Mouse (Mus musculus) hindbrain, embryonic 10.5 days (tissue): ENCODE data around the gene Raet1e. TPM values are rescaled to one million over a fixed set of nuclear protein-coding genes. Genes with fewer than 3 reads are reported as not detected.
A peak's percentile ranks its signal among the peaks of the same experiment; 100 is the strongest.
"Not testable (repeated sequence)": the region's sequence is repeated elsewhere in the genome, so short reads cannot be mapped to it uniquely, and the experiment has no call there.

Experiments used
- DNase-seq: peaks from one replicate; pipeline ENCODE4 v3.0.0-alpha.2; 2017; ENCODE audit warnings: low spot score
- H3K27ac ChIP-seq: fragments of 300-500 bp; sonication (generic); 2 replicates; pipeline ENCODE4 v1.5.1; 2016; ENCODE audit warnings: mild to moderate bottlenecking, moderate library complexity
- H3K27me3 ChIP-seq: fragments of 300-500 bp; sonication (generic); 2 replicates; pipeline ENCODE4 v1.6.1; 2016; ENCODE audit warnings: mild to moderate bottlenecking; ENCODE audit not compliant: poor library complexity, insufficient read depth, severe bottlenecking
- H3K36me3 ChIP-seq: fragments of 300-500 bp; sonication (generic); 2 replicates; pipeline ENCODE4 v1.6.1; 2016; ENCODE audit warnings: mild to moderate bottlenecking, moderate library complexity
- H3K4me1 ChIP-seq: fragments of 300-500 bp; sonication (generic); replicated peaks from 2 replicates; pipeline ENCODE4 v1.6.1; 2016; ENCODE audit warnings: mild to moderate bottlenecking
- H3K4me3 ChIP-seq: fragments of 300-500 bp; sonication (generic); 2 replicates; pipeline ENCODE4 v1.5.1; 2016; ENCODE audit warnings: mild to moderate bottlenecking, moderate library complexity
- H3K9me3 ChIP-seq: fragments of 300-500 bp; sonication (generic); 2 replicates; pipeline ENCODE4 v1.6.1; 2016; ENCODE audit warnings: mild to moderate bottlenecking, moderate library complexity
- WGBS: fragments of 180-500 bp; shearing (Covaris S2); methylation state at CpG from one replicate; pipeline ENCODE4 v1.1.7; 2016; 5-methylcytosine and 5-hydroxymethylcytosine counted together
- polyA plus RNA-seq: library from polyadenylated mRNA; unstranded; fragments of >200 nt; fragmentation: Nextera tagmentation; extraction: Ambion mirVana; gene quantifications from 2 replicates; pipeline ENCODE4 v1.2.1, GENCODE M21; 2016

The Raet1e gene
- polyA plus RNA-seq, 1 experiment from 2014 or later, result 15.1 TPM

DNA sequence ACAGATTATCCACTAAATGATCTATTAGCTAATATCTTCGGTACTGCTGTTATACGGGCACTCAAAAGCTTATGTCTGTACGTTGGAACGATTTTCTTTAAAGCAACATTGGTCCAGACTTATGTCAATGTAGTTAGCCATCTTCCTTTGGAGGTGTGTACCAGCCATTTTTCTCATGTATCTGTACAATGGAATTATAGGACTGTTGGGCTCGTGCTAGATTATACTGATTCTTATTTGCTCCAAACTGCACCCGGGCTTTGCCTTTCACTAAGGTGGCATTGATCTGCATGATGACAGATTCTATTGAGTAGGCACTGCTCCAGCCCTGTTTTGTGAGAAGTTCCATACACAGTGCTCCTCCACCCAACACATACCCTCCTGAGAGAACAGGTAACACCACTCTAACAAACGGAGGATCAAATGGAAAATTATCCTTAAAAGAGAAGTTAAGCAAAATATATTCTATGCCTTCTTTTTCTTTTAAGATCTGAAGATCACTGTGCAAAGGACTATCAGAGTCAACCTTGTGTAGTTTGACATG, 5.2 kb upstream of the Raet1e start:
- not testable (repeated sequence) for H3K4me3 ChIP-seq, DNase-seq, H3K36me3 ChIP-seq, H3K9me3 ChIP-seq, H3K27ac ChIP-seq
- Histone ChIP-seq H3K4me1 (peaks cover 37% of the 10 kb centered on the region), H3K27me3 (peaks cover 91% of the 10 kb centered on the region)
- 11% methylated on average over 7 of the region's 7 CpGs for WGBS

DNA sequence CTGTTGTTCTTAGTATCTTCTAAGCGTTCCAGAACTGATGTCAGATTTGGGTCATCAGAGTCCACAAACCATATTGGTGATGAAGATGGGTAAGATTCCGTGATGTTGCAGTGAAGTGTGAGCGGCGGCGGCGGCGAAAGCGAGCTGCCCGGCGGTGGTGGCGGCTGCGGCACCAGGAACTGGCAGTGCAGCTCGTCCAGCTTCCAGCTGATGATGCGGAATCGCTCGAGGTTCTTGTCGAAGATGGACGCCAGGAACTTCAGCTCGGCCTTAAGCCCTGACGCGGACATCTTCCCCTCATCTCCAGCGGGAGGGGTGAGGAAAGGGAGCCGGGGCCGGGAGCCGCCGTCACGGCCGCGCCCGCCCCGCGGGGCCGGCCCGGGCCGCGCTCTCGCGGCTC, 4.2 kb upstream of the Raet1e start:
- H3K27ac ChIP-seq, H3K36me3 ChIP-seq, H3K9me3 ChIP-seq: not testable (repeated sequence)
- peak; percentile 67 for DNase-seq
- Histone ChIP-seq H3K27me3 (peaks cover 99% of the 10 kb centered on the region), H3K4me1 (peaks cover 41% of the 10 kb centered on the region), H3K4me3 (peak overlapping the region; percentile 50)
- under 1% methylated on average over 38 of the region's 38 CpGs for WGBS

DNA sequence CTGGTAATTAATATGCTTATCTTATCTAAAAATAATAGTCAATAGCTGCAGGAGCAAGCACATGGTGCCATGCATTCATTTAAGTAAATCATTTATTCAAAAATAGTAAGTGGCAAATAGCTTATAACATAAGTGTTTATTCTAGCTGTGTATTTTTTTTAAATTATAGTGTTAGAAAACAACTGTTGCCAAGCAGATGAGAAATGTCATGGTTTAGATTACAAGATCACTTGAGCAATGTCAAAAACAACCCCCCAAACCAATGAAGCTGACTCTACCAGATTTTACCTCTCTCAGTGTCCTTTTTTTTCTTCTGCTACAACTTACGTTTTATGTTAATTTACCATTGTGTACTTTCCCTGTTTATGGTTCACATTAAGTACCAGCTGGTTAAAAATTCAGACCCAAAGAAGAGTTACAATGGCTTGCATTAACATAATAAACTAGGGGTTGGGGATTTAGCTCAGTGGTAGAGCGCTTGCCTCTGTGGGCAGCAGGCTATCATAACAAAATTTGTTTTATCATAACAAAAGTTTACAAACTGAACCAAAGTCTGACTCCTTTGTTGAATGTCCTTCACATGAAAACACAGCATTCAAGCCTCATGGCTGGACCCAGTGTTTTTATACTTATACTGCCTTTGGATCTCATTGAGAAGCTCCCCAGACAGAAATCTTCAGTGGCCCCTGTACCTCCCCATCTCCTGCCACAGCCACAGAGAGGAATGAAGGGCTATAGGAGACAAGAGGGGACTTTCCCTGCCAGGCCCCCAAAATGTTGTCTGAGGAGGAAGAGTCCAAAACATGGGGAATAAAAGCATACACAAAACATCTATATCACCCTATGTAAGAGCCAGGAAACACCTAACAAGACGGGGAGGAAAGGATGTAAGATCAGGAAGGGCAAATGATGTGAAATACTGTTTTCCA, 3.2 kb upstream of the Raet1e start:
- 7% methylated on average over 3 of the region's 3 CpGs for WGBS
- no peak overlapping the region for H3K4me3 ChIP-seq
- no peaks in the 10 kb centered on the region for H3K9me3 ChIP-seq
- no peak for DNase-seq
- H3K36me3 ChIP-seq, result no peaks in the 10 kb centered on the region
- peaks cover 38% of the 10 kb centered on the region for H3K4me1 ChIP-seq
- H3K27me3 ChIP-seq, result peaks cover 99% of the 10 kb centered on the region
- no peak overlapping the region for H3K27ac ChIP-seq

DNA sequence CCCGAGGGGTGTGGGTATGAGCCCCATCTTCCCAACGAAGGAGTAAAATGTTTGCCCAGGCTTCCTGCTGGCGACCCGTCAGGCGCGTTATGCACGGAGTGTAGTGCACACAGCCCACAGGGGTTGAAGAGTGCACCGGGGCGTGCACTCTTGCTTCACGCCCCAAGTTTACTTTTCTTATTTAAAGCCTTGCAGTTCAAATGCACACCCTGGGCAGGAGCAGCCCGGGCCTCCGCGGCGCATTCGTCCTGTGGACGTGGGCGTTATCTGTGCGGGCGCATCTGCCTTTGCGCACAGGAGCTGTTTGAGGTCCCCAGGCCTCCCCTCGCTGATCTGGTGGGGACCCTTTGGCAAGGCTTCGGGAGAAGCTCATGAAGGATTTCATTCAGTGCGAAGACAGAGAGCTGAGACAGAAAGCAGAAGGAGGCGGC, 777 bp downstream of the Raet1e start:
- H3K27ac ChIP-seq, result 0 out of 2 replicates have a peak overlapping the region, but pooled peaks have one; percentile 77
- H3K4me3 ChIP-seq, result peak overlapping the region; percentile 56
- H3K4me1 ChIP-seq, result peaks cover 22% of the 10 kb centered on the region
- H3K27me3 ChIP-seq, result peaks cover 86% of the 10 kb centered on the region
- no peaks in the 10 kb centered on the region for H3K9me3 ChIP-seq
- WGBS, result under 1% methylated on average over 24 of the region's 24 CpGs
- no peaks in the 10 kb centered on the region for H3K36me3 ChIP-seq
- peak; percentile 59 for DNase-seq

DNA sequence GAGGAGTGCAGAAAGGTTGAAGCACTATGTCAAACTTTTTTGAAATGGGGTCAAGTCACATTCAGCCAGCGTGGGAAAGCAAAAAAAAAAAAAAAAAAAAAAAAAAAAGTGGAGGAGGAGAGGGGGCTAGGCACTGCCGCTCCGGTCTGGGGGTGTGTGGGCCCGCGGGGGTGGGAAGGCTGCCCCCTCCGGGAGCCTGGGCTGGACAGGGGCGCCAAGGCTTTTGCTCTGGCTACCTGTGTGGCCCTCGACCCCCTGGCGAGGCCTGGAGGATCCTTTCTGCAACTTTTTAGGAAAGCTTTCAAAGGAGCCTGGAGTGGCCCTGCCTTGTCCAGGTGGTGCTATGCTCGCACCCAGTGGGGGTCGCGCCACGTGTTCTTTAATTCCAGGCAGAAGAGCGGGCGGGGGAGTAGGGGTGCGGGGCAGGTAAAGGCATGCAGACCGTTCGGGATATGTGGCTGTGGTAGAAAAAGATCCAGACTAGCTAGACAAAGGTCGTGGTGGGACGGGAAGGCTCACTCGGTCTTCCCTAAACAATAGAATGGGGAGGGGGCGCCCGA, 1.3 kb downstream of the Raet1e start:
- DNase-seq, result peak; percentile 34
- WGBS, result 1% methylated on average over 23 of the region's 23 CpGs
- H3K36me3 ChIP-seq, result no peaks in the 10 kb centered on the region
- H3K9me3 ChIP-seq, result no peaks in the 10 kb centered on the region
- H3K27ac ChIP-seq, result peak overlapping the region; percentile 62; the same call in 1 of the 2 replicates
- peak overlapping the region; percentile 56 for H3K4me3 ChIP-seq
- peaks cover 81% of the 10 kb centered on the region for H3K27me3 ChIP-seq
- peaks cover 20% of the 10 kb centered on the region for H3K4me1 ChIP-seq

DNA sequence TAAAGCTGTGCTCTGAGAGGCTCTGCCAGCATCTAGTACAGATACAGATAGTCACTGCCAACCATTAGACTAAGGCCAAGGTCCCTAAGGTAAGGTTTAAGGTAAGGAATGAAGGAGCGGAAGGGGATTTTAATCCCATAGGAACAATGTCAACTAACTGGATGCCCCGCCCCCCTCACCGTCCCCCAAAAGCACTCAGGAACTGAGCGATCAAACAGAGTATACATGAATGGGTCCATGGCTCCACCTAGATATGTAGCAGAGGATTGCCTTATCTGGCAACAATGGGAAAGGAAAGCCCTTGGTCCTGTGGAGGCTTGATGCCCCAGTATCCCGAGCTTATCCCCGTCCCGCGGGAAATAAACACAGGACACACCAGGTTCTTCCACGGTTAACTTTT, 4.9 kb downstream of the Raet1e start:
- DNase-seq, result not testable (repeated sequence)
- peaks cover 15% of the 10 kb centered on the region for H3K4me1 ChIP-seq
- H3K27me3 ChIP-seq, result peaks cover 45% of the 10 kb centered on the region

DNA sequence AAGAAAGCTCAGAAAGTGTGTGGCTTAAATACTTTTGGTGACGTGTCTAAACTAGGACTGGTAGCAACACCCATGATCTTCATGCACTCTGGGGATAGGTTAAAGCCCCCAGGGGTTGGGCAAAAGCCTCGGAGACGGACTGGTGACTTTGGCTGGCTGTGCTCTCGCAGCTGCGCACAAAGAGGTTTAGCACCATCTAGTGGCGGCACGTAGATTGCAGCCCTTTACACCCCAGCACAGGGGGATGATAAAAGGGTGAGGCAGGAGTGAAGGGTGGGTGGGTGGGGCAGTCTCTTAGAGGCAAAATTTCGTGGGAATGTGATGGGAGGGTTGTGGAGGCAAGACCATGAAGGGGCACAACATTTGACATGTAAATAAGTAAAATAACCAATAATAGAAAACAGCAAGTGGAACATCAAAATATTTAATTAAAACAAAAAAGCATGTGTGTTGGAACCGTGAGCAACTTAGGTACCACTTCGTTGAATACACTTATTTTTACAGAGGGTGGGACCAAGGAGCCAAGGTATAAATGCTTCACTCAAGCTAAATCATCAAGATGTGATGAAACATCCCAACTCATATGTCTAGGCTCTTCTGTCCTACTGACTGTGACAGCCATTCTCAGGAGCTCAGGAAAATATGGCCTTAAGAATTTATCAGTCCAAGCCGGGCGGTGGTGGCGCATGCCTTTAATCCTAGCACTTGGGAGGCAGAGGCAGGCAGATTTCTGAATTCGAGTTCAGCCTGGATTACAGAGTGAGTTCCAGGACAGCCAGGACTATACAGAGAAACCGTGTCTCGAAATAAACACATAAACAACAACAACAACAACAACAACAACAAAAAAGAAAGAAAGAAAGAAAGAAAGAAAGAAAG, 5.6 kb downstream of the Raet1e start:
- not testable (repeated sequence) for H3K9me3 ChIP-seq, H3K36me3 ChIP-seq, H3K4me1 ChIP-seq, H3K27ac ChIP-seq
- Histone ChIP-seq H3K4me3 (peak overlapping the region; percentile 33; the same call in 1 of the 2 replicates), H3K27me3 (peaks cover 38% of the 10 kb centered on the region)
- WGBS, result 37% methylated on average over 16 of the region's 16 CpGs
- peak; percentile 40 for DNase-seq

More for the DNA sequence above, 4.9 kb downstream of the Raet1e start:
- WGBS, result 11% methylated on average over 9 of the region's 9 CpGs
- H3K36me3 ChIP-seq, H3K27ac ChIP-seq, H3K9me3 ChIP-seq: not testable (repeated sequence)
- H3K4me3 ChIP-seq, result peak overlapping the region; percentile 33; the same call in 1 of the 2 replicates

DNA sequence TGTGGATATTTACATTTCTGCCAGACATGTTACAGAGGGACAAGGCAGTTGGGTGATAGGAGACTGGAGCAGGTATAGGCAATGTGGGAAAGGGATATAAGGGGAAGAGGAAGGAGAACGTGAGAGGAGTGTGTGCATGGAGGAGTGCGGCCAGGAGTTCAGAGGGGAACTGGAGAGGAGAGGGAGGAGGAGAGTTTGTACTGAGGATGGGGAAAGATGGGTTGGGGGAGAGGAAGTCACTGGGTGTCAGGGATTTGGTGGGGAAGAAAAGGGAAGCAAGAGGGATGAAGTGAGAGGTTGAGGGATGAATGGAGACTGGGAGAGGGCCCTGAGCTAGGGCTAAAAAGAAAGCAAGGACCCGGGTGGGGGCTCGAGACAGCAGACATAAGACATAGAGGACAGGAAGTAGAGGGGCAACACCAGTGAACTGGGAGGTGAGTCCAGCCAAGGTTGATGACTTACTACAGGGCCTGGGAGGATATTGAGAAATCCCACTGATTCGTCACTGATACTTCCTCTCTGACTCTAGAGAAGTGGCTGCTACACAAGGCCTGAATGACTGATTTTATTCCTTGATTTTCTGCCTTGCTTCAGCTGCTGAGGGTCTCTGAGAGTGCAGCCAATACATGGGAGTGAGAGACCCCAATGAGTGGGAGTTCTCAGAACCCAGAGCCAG, 7.1 kb downstream of the Raet1e start:
- H3K27me3 ChIP-seq, result peaks cover 23% of the 10 kb centered on the region
- H3K4me3 ChIP-seq, H3K36me3 ChIP-seq, H3K9me3 ChIP-seq, DNase-seq, H3K27ac ChIP-seq, H3K4me1 ChIP-seq: not testable (repeated sequence)
- WGBS, result 73% methylated on average over 5 of the region's 5 CpGs

DNA sequence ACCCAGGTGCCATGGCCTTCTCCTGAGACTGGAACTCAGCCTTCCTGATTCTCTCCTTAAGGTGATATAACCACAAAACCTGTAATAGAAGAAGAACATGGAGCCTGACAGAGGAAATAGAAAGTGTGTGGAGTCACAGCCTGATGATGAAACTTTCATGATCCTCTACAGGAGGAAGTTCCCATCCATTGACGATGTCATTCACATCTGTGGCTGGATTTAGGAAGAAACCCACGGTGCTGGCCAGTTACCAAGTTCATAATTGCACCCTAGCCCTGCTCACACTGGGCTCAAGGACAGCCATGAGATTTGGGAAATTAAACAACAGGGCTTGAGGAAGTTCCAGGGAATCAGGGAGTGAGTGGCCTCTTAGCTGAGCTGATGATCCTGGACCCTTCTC, 7.7 kb downstream of the Raet1e start:
- not testable (repeated sequence) for H3K4me3 ChIP-seq, H3K36me3 ChIP-seq, H3K9me3 ChIP-seq, DNase-seq, H3K4me1 ChIP-seq, H3K27ac ChIP-seq
- 74% methylated on average over 2 of the region's 2 CpGs for WGBS
- H3K27me3 ChIP-seq, result peaks cover 17% of the 10 kb centered on the region

DNA sequence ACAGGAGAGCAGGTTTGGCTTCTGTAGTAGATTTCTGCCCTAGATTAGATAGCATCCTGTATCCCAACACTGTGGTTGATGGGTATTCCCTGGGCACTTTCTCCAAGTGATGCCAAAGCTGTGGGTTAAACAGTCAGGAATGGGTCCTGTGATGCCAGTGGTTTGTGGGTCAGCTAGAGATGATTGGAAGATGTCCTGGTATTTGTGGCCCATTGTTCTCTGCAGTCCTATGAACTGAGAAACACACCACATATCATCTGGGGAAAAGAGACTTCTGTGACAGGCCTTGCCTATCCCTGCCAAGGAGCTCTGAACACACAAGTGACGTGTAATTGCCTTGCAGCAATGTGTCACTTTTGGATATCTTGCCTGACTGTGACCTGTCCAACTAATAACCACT, 8.7 kb downstream of the Raet1e start:
- not testable (repeated sequence) for H3K9me3 ChIP-seq, H3K4me1 ChIP-seq, H3K4me3 ChIP-seq, H3K27ac ChIP-seq, H3K27me3 ChIP-seq, H3K36me3 ChIP-seq, DNase-seq
- WGBS, result 88% methylated on average over 1 of the region's 1 CpGs

DNA sequence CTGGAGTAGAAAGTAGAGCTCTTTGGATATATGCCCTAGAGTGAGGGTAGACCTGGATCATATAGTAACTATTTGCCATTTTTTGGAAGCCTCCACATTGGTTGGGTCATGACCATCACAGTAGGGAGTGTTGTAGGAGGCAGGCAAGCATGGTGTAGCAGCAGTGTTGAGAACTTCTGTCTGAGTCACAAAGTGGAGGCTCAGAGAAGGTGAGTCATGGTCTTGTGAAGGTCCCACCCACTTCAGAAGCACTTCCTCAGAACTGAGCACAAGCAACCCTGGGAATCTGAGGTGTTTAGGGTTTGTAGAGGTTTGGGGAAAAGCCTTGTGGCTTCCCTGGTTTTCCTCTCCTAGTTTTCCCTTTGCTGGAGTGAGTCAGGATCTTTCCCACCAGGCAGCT, 10.7 kb downstream of the Raet1e start:
- not testable (repeated sequence) for H3K4me1 ChIP-seq, H3K27me3 ChIP-seq, DNase-seq, H3K36me3 ChIP-seq, H3K9me3 ChIP-seq, H3K4me3 ChIP-seq, H3K27ac ChIP-seq
